Mouse (Mus musculus) thymus, postnatal 0 days (tissue): Measurements from ENCODE around the gene Fuk. TPM values are rescaled to one million over a fixed set of nuclear protein-coding genes. Genes with fewer than 3 reads are reported as not detected.
A peak's percentile ranks its signal among the peaks of the same experiment; 100 is the strongest.
"Not testable (repeated sequence)": the region's sequence is repeated elsewhere in the genome, so short reads cannot be mapped to it uniquely, and the experiment has no call there.

Source experiments
- DNase-seq: peaks from one replicate; pipeline ENCODE4 v3.0.0-alpha.2; 2015; ENCODE audit warnings: low spot score
- polyA plus RNA-seq: library from polyadenylated mRNA; unstranded; fragments of >200 nt; fragmentation: Nextera tagmentation; extraction: Ambion mirVana; gene quantifications from 2 replicates; pipeline ENCODE4 v1.2.1, GENCODE M21; 2015

Gene Fuk
- polyA plus RNA-seq, 1 experiment from 2014 or later, result 5.2 TPM

GRCm38 (mm10) chr8:110919341-110920031, 17.2 kb upstream of the Fuk start, which contains the start of gene St3gal2:
Gene St3gal2, plus strand, starts transcription at chr8:110919922.
- DNase-seq, result peak; percentile 93

GRCm38 (mm10) chr8:110918460-110918859, 16.2 kb upstream of the Fuk start:
- no peak for DNase-seq

GRCm38 (mm10) chr8:110918027-110918426, 15.7 kb upstream of the Fuk start:
- no peak for DNase-seq

- no peak for DNase-seq
Observed at GRCm38 (mm10) chr8:110917415-110917814, 15.1 kb upstream of the Fuk start.

GRCm38 (mm10) chr8:110911576-110912570, 9.6 kb upstream of the Fuk start:
- no peak for DNase-seq

GRCm38 (mm10) chr8:110909850-110910249, 7.6 kb upstream of the Fuk start:
- not testable (repeated sequence) for DNase-seq

- no peak for DNase-seq
Observed at GRCm38 (mm10) chr8:110906682-110907081, 4.4 kb upstream of the Fuk start.

GRCm38 (mm10) chr8:110905404-110905803, 3.1 kb upstream of the Fuk start:
- no peak for DNase-seq

- DNase-seq, result no peak
Observed at GRCm38 (mm10) chr8:110902579-110902965, 284 bp upstream of the Fuk start.

- DNase-seq, result no peak
Observed at GRCm38 (mm10) chr8:110901056-110901455, 1.2 kb downstream of the Fuk start.

- no peak for DNase-seq
Observed at GRCm38 (mm10) chr8:110897495-110897894, 4.8 kb downstream of the Fuk start.

GRCm38 (mm10) chr8:110895812-110896211, 6.5 kb downstream of the Fuk start:
- DNase-seq, result no peak

GRCm38 (mm10) chr8:110895254-110895653, 7.0 kb downstream of the Fuk start:
- no peak for DNase-seq

- DNase-seq, result no peak
Observed at GRCm38 (mm10) chr8:110894851-110895250, 7.4 kb downstream of the Fuk start.

- DNase-seq, result no peak
Observed at GRCm38 (mm10) chr8:110892913-110893312, 9.4 kb downstream of the Fuk start.

GRCm38 (mm10) chr8:110892040-110892439, 10.2 kb downstream of the Fuk start:
- DNase-seq, result no peak

GRCm38 (mm10) chr8:110889904-110890470, 12.3 kb downstream of the Fuk start:
- DNase-seq, result no peak

- no peak for DNase-seq
Observed at GRCm38 (mm10) chr8:110888860-110889259, 13.4 kb downstream of the Fuk start.

GRCm38 (mm10) chr8:110888441-110888840, 13.8 kb downstream of the Fuk start:
- DNase-seq, result no peak

GRCm38 (mm10) chr8:110887551-110887950, 14.7 kb downstream of the Fuk start:
- no peak for DNase-seq

GRCm38 (mm10) chr8:110886634-110887033, 15.7 kb downstream of the Fuk start:
- DNase-seq, result no peak

GRCm38 (mm10) chr8:110883824-110884223, 18.5 kb downstream of the Fuk start:
- no peak for DNase-seq
